Mouse (Mus musculus): Measurements from ENCODE around the gene Wars.
"Not testable (repeated sequence)": the region's sequence is repeated elsewhere in the genome, so short reads cannot be mapped to it uniquely, and the experiment has no call there.

The Wars gene

GRCm38 (mm10) chr12:108855081-108855480, 38.9 kb downstream of the Wars start:
- DNase-seq: no peak

- DNase-seq: no peak
These were observed 41.2 kb downstream of the Wars start for GRCm38 (mm10) chr12:108852822-108853221.

- DNase-seq: no peak
These were observed 43.1 kb downstream of the Wars start for GRCm38 (mm10) chr12:108850886-108851285.

- no peak for DNase-seq
These were observed 43.8 kb downstream of the Wars start for GRCm38 (mm10) chr12:108850129-108850528.

- no peak for DNase-seq
These were observed 44.4 kb downstream of the Wars start for GRCm38 (mm10) chr12:108849488-108850022.

GRCm38 (mm10) chr12:108848033-108848432, 45.9 kb downstream of the Wars start:
- not testable (repeated sequence) for DNase-seq

GRCm38 (mm10) chr12:108842663-108843062, 51.3 kb downstream of the Wars start:
- DNase-seq: no peak

- DNase-seq: no peak
These were observed 52.8 kb downstream of the Wars start for GRCm38 (mm10) chr12:108841181-108841580.

- DNase-seq: no peak
These were observed 57.3 kb downstream of the Wars start for GRCm38 (mm10) chr12:108836722-108837121.

- DNase-seq: peak; percentile 96
These were observed 58.0 kb downstream of the Wars start, which contains the start of the genes Slc25a29 and Slc25a47 for GRCm38 (mm10) chr12:108835840-108836409. Slc25a29 (minus strand) TSS chr12:108835883. Slc25a47 (plus strand) TSS chr12:108836046.

GRCm38 (mm10) chr12:108835208-108835839, 58.6 kb downstream of the Wars start:
- no peak for DNase-seq

GRCm38 (mm10) chr12:108834786-108835185, 59.2 kb downstream of the Wars start:
- no peak for DNase-seq

- no peak for DNase-seq
These were observed 59.6 kb downstream of the Wars start for GRCm38 (mm10) chr12:108834337-108834736.

- DNase-seq: no peak
These were observed 60.6 kb downstream of the Wars start for GRCm38 (mm10) chr12:108833408-108833807.

GRCm38 (mm10) chr12:108832851-108833250, 61.1 kb downstream of the Wars start:
- no peak for DNase-seq

GRCm38 (mm10) chr12:108831966-108832643, 61.9 kb downstream of the Wars start:
- DNase-seq: no peak

- no peak for DNase-seq
These were observed 63.6 kb downstream of the Wars start for GRCm38 (mm10) chr12:108830358-108830757.

GRCm38 (mm10) chr12:108829636-108830035, 64.3 kb downstream of the Wars start:
- DNase-seq: no peak

- DNase-seq: no peak
These were observed 66.3 kb downstream of the Wars start for GRCm38 (mm10) chr12:108827641-108828040.

- DNase-seq: no peak
These were observed 66.9 kb downstream of the Wars start for GRCm38 (mm10) chr12:108826958-108827535.

GRCm38 (mm10) chr12:108826282-108826957, 67.6 kb downstream of the Wars start:
- no peak for DNase-seq

- DNase-seq: no peak
These were observed 68.3 kb downstream of the Wars start for GRCm38 (mm10) chr12:108825561-108826224.
